Mouse (Mus musculus) MEL-GATA-1-ER (cell line): ENCODE results near the gene Yipf2.
"Not testable (repeated sequence)": the region's sequence is repeated elsewhere in the genome, so short reads cannot be mapped to it uniquely, and the experiment has no call there.

Source experiments
- DNase-seq: peaks from one replicate; pipeline ENCODE4 v3.0.0-alpha.2; 2012; ENCODE audit warnings: low read depth; ENCODE audit errors: extremely low read depth

The Yipf2 gene

DNA sequence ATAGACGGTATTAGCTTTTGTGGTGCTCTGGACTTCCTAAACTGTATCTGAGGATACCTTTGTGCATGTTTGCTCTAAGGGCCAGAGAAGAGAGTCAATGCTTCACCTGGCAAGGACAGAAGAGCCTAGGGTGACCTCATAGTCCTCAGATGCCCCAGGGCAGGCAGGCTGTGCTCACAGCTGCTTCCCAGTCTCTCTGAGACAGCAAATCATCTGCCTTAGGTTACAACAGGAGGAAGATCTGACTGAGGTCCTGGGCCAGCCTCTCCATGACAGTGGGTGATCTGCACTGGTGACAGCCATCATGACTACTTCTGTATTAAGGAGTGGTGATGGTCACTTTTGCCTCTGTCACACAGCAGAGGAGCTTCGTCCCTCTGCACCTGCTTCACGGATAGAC is 33.5 kb downstream of the Yipf2 start:
- DNase-seq, result no peak

DNA sequence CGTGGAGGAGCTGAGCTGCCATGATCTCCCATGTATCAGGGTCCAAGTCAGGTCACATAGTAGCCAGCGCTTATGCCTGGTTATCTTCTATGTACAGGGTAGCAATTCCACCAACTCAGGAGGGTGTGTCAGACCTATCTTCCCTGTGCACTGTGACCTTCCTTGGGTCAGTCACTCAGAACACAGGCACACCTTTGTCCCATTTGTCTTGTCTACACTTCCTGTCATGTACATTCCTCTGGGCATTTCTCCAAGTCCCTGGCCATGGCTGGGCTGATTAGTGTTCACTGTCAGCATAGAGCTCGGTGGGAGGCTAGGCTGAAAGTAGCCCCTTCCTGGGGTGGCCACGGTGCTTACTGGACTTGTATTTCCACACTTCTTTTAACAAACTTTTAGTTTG is 34.3 kb downstream of the Yipf2 start:
- peak; percentile 58 for DNase-seq

DNA sequence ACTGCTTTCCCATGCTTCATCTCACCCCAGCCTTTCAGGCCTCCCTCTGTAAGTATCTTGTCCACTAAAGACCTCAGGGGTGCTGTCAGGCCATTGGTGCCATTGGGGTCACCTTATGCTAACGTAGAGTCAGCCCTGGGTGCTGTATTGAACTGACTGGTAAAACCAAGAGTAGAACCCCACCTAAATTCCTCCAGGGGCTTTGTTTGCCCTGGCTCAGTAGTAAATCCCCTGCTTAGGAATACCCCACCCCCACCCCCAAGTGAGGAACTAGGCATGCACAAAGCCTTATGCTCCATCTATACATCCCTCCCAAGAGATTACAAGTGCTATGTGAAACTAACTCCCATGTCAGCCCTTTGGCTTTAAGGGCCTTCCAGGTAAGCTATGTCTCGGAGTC is 35.1 kb downstream of the Yipf2 start:
- no peak for DNase-seq

DNA sequence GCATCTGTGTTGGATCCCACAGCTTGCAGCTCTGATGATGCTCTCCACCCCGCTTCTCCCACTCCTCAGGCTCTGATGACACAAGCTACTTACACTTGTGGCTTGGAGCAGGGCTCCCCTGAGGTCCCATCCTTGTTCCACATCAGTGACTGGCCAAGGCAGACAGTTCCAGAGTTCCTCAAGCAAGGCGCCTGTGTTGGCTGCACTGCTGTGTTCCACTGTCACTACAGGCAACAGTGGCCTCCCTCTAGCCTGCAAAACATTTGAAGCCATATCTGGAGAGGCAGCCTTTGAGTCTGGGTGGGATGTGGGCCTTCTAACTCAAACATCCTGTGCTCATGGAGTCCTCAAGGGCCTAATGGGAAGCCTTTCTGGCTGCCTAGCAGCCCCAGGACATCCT is 35.6 kb downstream of the Yipf2 start:
- no peak for DNase-seq

DNA sequence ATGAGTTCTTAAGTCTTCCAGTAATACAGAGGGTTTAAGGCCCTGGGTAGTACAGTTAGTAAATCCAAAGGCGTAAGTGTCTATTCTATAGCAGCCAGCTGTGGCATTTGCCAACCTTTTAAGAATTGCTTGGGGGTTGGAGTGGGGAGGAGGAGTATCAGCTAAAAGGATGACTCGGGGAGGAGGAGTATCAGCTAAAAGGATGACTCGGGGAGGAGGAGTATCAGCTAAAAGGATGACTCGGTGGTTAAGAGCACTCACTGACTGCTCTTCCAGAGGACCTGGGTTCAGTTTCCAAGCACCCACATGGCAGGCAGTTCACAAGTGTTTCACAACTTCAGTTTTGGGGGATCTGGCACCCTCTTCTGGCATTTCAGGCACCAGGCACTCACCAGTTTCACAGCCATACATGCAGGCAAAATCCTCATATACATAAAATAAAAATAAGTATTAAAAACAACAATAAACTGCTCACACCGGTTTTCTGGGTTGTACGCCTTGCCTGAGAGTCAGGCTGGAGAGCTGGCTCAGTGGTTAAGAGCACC is 37.4 kb downstream of the Yipf2 start:
- no peak for DNase-seq

DNA sequence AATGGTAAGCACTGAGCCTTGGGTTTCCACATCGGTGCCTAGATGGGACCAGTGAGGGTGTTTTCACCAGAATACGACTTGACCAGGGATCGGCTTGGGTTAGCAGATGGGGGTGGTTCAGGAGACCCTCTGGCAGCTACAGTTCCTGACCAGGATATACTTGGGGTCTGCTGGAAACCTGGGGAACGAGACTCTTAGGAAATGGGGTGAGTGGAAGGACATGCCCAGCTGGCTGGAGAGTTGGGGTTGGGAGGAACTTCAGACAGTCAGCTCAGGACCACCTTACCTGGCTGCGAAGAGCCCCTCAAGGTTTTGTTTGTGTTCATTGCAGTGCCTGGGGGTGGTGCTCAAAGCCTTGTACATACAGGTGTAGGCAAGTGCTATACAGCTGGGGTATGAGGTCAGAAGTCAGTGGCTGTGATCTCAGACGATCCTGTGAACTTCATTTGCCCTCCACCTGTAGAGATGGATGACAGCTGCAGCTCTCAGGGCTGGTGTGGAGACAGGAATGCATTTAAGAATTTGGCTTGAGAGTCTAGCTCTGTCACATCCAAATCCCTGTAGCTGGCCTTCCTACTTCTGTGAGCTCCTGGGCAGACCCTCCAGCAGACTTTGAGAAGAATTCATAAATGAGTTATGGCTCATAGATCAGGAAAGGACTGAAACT is 38.9 kb downstream of the Yipf2 start:
- no peak for DNase-seq

DNA sequence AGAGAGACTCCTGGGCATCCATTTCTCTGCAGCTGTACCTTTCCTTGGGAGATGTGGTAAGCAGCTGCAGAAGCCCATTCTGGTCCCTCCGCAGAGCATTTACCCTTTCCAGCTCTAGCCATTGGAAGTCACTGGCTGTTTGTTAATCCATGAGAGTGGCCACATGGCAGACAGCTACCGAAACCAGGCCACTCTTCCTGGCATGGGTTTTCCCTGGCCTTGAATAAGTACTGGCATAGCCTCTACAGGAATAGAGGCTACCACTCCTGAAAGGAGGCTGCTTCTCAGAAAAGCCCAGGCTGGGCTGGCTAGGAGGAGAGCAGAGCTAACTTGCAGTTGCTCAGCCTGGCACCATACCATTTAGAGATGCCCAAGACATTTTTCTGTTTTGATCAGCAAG is 41.6 kb downstream of the Yipf2 start:
- no peak for DNase-seq

DNA sequence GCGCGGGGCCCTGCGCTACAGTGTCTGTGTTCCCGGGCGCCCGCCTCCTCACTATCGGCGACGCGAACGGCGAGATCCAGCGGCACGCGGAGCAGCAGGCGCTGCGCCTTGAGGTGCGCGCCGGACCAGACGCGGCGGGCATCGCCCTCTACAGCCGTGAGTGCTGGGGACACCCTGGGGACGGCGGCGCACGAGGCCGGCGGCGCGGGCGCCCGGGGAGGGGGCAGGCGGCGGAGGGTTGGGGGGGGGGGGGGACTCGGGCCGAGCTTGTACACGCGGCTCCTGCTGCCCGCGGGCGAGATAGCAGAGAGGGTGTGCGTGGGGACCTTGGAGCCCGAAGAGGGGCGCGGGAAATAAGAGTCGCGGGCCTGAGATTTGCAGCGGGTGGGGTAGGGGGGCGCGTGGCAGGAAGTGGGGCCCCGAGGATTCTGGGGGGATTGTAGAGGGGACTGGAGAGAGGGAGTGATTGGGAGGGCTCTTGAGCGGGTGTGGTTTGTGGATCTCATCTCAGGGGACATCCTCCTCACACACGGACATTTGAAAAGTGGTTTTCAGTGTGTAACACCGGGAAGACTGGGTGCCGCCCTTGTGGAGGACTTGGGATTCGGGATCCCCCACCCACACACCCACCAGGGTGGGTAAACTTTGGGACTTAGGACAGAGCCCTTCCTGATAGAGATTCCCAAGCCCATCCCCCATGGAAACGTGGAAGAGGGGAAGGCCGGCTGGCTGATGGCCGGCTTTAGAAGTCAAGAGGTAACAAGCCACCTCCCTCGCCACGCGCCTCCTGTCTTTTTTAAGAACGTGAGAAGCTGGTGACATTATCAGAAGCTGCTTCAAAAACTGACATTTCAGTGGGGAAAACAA is 45.3 kb downstream of the Yipf2 start:
- DNase-seq, result no peak

DNA sequence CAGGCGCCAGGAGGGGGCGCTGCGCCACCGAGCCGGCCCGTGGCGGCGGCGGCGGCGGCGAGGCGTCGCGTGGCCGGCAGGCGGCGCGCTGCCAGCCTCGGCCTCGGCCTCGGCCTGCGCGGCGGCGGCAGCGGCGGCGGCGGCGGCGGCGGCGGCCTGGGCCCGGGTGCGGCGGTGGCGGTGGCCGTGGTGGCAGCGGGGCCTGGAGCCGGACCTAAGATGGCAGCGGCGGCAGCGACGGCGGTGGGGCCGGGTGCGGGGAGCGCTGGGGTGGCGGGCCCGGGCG is 45.9 kb downstream of the Yipf2 start, which contains the start of gene Carm1:
Gene Carm1, plus strand, starts transcription at position 106 of the 286 bp plus-strand sequence.
- DNase-seq, result no peak

DNA sequence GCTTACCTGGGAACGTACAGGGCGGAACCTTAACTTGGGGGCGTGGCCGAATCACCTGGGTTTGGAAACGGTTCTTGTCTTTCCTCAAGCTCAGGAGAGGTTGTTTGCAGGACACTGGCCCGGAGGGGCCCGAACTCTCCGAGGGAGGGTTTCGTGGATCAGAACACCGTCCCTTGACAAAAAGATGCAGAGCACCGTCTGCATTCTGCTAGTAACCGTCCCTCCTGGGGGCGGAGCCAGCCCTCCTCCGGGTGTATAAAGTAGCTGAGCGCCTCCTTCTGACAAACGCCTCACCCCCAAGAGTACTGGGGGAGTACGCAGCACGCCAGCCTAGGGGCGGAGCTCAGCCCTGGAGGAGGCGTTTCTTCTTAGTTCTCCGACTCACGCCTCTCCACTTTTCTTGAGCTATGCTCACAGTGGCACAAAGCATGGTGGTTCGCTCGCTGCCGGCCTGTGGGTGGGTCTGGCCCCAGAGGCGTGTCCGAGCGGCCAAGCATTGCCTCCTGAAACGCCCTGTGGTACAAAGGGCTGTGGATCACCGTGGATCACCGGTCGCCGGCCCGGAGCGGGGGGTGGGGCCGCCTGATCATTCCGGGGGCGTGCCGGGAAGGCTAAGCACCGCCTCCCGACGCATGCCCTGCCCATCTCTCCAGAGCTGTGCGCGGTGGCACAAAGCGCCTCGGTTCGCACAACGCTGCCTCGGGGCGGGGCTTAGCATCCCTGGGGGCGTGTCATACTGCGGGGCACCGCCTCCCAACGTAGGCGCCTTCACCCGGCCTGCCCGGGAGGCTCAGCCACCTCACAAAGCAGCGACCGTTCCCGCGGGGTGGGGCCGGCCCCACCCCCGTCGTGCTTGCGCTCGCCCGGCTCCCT is 46.5 kb downstream of the Yipf2 start:
- DNase-seq, result peak; percentile 97

DNA sequence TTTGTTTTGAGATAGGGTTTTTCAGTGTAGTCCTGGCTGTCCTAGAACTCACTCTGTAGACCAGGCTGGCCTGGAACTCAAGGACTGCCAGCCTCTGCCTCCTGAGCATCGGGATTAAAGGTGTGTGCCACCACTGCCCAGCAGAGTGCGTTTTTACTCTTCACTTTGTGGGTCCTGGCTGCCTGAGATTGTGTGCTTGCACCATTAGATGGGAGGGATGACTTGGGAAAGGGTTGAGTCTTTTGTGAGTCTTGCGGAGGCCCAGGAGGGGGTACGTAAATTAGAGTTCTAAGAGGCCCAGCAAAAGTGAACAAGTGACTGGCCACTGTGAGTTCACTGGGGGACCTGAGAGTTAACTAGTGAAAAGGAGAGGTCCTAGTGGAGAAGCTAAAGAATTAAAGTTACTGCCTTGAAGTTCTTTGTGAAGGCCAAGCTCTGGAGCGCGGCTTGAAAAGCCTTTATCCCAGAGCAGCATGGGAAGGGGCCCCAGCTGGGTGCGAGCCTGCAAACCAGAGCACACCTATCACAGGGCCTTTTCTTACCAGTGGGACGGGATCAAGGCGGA is 47.2 kb downstream of the Yipf2 start:
- no peak for DNase-seq

DNA sequence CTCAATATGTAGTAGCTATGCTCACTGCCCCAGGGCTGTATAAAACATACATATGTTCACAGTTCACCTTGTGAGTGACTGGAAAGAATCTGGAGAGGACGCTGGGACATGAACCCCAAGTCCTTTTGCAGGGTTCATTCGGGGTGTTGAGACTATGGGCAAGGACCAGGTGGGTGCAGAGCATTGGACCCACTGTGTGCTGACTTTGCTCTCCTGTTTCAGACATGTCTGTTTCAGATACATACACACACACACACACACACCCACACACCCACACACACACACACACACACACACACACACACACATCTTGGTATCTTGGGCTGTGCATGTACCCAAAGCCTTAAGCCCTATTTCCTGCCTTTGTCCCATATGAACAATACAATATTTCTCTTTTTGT is 50.6 kb downstream of the Yipf2 start:
- not testable (repeated sequence) for DNase-seq

DNA sequence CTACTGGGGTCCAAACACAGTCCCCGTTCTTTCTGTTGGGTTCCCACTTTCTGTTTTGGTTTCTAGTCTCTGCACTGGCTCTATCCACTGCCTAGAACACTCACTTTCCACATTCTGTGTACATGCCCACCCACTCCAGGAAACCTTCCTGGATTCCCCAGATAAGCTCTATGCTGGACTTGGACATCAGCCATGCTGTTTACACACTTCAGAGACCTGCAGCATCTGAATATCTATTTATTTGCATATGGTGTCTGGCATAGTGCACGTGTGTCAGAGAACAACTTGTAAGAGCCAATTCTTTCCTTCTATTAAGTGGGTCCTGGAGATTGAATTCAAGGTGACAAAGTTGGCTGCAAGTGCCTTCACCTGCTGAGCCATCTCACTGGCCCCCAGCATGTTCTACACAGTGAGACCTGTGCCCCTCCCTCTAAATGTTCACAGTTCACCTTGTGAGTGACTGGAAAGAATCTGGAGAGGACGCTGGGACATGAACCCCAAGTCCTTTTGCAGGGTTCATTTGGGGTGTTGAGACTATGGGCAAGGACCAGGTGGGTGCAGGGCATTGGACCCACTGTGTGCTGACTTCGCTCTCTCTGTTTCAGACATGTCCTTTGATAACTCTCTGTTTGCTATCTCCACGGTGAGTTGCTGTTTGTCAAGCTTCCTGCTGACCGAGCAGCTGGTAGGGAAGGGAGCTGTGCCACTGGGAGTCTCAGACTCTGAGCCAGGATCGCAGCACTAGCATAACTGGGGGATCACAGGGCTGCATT is 52.5 kb downstream of the Yipf2 start:
- DNase-seq, result no peak
